Mouse (Mus musculus) brown adipose tissue, adult 24 weeks (tissue): Measurements from ENCODE around the gene Ltk. TPM values are rescaled to one million over a fixed set of nuclear protein-coding genes. Genes with fewer than 3 reads are reported as not detected.

Experiments
- H3K27ac ChIP-seq: fragments of 200-500 bp; replicated peaks from 2 replicates; pipeline ENCODE4 v1.5.1; 2012; ENCODE audit warnings: low read depth, mild to moderate bottlenecking, low read length
- H3K4me1 ChIP-seq: fragments of 200-500 bp; 2 replicates; pipeline ENCODE4 v1.6.1; 2012; ENCODE audit warnings: low read length, mixed read lengths; ENCODE audit not compliant: control insufficient read depth, insufficient read depth, insufficient read length
- H3K4me3 ChIP-seq: fragments of 200-500 bp; 2 replicates; pipeline ENCODE4 v1.5.1; 2012; ENCODE audit warnings: low read depth, mild to moderate bottlenecking, low read length, moderate library complexity; ENCODE audit not compliant: insufficient read depth
- polyA plus RNA-seq: library from polyadenylated mRNA; stranded (reverse); fragments of >200 nt; gene quantifications from 2 replicates; pipeline ENCODE4 v1.2.4, GENCODE M21; 2012; ENCODE audit not compliant: missing spikeins, insufficient read depth, insufficient read length

Ltk gene
- polyA plus RNA-seq, 1 experiment: not detected

DNA sequence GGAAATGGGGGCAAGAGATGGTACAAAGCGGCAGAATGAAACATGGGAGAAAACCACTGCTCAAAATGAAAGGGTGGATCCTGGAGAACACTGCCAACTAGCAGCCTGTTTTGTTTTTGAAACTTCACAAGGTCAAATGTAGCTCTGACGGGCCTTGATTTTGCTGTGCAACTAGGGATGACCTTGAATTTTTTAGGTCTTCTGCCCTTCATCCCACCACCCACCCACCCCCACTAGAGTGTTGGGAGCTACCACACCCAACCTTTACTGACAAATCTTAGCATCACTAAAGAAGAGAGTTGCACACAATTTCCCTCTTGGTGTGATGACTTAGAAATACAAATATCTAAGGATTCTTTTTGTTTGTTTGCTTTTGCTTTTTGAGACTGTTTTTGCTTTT lies 29.8 kb upstream of the Ltk start:
- H3K4me3 ChIP-seq: no peak overlapping the region
- no peaks in the 10 kb centered on the region for H3K4me1 ChIP-seq
- H3K27ac ChIP-seq: no peak overlapping the region

DNA sequence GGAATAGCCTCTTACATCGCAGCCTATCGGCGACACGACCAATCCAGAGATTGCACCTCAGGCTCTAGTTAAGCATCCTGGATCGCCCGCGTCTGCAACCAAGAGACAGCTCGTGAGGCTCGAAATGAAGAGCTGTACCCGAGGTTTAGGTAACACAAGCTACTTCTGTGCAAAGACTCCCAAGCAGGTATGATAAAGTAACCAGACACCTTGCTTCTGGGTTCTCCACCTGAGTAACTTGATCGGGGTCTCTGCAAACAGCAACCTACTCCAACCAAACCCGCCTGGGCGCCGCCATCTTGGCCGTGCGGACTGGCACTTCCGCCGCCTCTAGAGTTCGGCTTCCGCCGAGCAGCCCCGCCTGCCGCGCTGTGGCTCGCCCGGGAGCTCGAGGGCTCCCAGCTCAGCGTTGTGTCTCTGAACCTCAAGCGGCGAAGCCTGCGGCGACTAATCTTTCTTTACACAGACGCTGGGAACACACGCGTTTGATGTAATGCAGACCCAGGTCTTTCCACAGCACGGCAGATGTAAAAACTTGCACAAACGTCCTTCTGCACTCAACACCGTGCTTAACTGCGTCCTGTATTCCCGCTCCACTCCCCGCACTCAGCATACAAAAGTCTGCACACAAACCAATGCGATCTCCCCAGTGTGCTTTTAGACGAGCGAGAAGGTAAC lies 27.1 kb upstream of the Ltk start, which contains the start of gene Rpap1:
Rpap1 (minus strand) TSS at position 332 of the 678 bp plus-strand sequence.
- Histone ChIP-seq H3K27ac (0 out of 2 replicates have a peak within 1 kb of the TSS, but pooled peaks have one; percentile 19), H3K4me3 (peak within 1 kb of the TSS; percentile 69), H3K4me1 (no peaks in the 10 kb centered on the region)

DNA sequence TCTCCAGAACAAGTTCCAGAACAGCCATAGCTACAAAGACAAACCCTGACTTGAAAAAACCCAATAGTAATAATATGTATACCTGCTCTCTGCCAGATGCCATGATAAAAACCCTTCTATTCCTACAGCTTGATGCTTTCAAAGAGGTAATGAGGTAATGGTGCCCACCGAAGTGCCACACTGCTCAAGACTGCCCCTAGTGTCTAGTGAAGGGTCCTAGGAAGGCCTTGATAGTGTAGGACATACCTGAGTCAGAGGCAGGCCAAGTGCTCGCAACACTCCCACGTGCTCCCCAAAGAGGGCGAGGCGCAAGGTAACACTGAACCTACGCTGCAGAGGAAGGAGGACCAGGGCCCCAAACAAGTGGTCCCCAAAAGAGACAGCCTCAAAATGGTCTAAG lies 7.0 kb upstream of the Ltk start:
- Histone ChIP-seq H3K4me1 (no peaks in the 10 kb centered on the region), H3K4me3 (no peak overlapping the region), H3K27ac (no peak overlapping the region)

DNA sequence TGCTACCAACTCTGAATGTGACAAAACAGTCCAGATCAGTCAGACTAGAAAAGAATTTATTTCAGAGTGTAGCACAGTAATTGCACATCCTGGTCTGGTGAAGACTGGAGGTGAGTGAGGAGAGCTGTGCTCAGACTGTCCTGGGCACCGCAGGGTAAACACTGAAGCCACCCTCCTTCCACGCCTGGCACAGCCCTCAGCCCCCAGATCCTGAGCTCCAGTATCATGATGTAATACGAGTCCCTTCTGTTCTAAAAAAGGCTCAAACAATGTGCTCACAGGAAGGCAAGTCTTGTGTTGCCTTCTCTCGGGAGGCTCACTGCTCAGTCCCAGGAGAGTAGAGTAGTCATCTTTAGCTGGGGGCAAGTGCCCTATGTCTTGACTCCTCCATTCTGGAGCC lies 3.7 kb upstream of the Ltk start:
- Histone ChIP-seq H3K4me1 (no peaks in the 10 kb centered on the region), H3K4me3 (no peak overlapping the region), H3K27ac (no peak overlapping the region)

DNA sequence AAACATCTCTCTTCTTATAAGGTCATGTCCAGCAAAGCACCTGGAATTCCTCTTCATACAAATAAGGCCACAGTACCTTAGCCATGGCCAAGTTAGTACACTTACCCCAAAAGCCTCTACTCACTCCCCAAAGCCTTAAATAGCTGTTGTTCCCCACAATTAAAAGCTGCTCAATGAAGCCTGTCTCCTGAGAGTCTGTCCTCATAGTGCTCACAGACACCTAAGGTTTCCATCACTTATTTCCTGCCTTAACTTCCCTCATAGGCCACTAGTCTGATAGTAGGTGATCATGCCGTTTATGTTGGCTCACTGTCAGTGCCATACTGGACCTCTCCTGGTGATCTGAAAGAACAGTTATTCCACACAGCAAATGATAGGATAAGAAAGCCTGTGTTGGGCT lies 2.0 kb upstream of the Ltk start:
- H3K27ac ChIP-seq: no peak overlapping the region
- H3K4me1 ChIP-seq: no peaks in the 10 kb centered on the region
- H3K4me3 ChIP-seq: no peak overlapping the region

DNA sequence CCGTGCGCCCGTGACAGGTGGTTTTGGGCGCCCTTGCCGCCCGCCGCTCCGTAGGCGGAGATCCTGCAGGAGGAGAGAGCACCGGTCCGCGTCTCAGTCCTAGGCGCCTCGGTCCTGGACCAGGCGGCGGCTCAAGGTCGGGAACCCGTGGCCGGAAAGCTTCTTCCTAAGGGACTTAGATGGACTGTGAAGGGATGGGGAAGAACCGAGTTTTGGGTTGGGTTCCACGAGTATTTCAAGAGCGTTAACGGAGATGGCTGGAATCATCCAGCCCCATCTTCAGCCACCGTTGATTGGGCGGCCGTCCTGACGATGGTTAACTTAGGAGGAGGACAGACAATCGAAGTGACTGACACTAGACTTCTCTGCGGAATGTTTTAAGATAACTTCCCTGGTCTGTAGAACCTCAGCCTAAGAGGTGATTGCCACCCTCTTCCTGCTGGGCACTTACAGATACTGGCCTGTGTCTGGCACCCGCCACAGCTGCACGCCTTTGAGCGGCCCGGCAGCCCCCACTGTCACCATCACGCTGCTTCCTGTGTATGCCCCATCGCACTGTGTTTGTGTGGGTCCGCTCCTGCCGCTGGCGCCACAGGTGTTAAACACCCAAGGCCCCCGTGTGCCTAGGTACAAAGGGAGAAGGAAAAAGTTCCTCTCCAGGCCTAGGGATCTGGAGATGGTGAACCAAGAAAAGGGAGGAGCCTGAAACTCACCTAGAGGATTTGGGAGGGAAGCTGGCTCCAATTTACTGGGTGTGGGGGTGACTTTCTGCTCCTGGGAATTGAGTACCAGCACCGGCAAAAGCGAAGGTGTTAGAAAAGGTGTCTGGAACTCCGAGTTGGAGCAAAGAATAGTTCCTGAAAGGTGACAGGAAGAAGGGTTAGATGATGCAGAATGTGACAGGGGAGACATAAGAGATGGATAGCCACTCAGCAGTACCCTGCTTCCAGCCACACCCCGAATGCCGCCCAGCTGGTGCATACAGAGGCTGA lies 1.1 kb downstream of the Ltk start:
- Histone ChIP-seq H3K4me3 (peak overlapping the region; percentile 58), H3K27ac (no peak overlapping the region), H3K4me1 (no peaks in the 10 kb centered on the region)

DNA sequence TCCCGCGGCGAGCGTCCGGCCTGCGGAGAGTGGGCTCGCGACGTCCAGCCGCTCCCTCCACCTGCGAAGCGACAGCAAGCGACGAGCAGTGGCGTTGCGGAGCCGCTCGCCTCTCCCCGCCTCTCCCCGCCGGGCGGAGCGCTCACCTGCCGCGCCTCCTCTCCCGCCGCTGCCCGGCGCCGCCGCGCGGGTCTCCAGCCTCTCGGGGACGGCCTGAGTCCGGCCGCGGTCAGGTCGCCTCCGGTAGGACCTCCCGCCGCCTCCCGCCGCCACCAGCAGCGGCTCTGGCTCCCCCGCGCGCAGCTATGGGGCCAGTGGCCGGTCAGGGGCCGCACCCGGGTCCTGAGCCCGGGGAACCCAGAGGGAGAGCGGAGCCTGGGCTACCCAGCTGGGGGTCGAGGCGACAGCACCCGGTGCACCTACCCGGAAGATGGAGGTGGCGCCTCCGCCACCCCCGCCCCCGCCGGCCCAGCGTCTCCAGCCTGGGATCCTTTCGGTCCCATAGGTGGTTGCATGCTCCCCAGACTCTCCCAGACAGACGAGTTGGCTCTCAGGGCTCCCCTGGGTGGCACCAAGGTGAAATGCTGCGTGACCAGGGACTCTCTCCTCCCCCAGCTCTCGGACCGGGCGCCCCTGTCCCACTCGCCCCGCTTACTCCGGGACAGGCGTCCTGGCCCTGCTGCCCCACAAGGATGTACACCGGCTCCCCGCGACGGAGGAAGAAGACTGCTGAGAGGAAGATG lies 2.0 kb downstream of the Ltk start:
- H3K4me1 ChIP-seq: no peaks in the 10 kb centered on the region
- peak overlapping the region; percentile 58 for H3K4me3 ChIP-seq
- H3K27ac ChIP-seq: no peak overlapping the region

DNA sequence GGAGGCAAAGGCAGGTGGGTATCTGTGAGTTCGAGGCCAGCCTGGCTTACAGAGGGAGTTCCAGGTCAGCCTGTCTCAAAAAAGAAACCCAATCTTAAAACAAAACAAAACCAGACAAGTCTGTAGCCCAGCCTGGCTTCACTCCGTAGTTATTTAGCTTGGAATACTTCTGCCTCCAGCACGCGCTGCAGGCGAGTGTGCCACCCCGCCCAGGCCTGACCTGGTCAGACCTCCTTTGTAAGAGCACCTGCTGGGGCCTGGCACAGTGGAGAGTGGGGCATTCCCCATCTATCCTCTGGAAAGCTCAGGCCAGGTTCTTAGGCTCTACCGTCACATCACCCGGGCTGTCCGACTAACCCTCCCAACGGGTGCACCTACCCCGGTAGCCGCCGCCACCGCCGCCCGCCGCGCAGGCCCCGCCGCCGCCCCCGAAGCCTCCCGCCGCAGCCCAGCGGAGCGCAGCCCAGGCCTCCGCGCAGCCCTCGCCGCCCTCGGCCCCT lies 2.6 kb downstream of the Ltk start:
- Histone ChIP-seq H3K27ac (no peak overlapping the region), H3K4me1 (no peaks in the 10 kb centered on the region), H3K4me3 (peak overlapping the region; percentile 58)

DNA sequence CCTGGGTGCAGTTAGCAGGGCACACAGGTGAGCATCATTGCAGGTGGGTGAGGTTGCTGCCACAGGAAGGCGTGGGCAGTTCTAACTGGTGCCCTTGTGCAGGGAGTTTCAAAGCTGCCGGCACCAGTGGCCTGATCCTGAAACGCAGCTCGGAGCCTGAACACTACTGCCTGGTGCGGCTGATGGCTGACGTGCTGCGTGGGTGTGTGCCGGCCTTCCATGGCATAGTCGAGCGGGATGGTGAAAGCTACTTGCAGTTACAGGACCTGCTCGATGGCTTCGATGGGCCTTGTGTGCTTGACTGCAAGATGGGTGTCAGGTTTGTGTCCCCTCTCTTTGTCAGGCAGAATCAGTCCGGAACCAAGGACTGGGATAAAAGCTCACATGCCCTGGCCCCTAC lies 11.0 kb downstream of the Ltk start:
- Histone ChIP-seq H3K27ac (no peak overlapping the region), H3K4me1 (peaks cover 5% of the 10 kb centered on the region; the same call in 1 of the 2 replicates), H3K4me3 (no peak overlapping the region)

DNA sequence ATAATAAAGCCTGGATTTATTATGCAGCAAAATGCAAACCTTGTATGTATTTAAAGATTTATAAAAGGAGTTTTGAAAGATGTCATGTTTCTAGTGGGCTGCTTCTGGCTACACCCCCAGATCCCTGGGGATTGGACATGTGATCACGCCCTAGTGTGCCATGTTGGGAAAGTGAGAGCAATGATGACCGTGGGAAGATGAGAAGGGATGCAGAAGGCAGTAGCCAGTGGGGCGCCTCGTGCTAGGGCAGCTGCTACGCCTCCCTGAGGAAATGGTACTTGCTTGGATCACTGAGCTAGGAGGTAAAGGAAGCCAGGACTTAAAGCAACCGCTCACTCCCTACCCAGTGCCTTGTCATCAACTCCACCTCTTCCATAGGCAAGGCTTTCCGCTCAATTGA lies 12.7 kb downstream of the Ltk start:
- no peak overlapping the region for H3K27ac ChIP-seq
- H3K4me3 ChIP-seq: no peak overlapping the region
- H3K4me1 ChIP-seq: peaks cover 16% of the 10 kb centered on the region; the same call in 1 of the 2 replicates

DNA sequence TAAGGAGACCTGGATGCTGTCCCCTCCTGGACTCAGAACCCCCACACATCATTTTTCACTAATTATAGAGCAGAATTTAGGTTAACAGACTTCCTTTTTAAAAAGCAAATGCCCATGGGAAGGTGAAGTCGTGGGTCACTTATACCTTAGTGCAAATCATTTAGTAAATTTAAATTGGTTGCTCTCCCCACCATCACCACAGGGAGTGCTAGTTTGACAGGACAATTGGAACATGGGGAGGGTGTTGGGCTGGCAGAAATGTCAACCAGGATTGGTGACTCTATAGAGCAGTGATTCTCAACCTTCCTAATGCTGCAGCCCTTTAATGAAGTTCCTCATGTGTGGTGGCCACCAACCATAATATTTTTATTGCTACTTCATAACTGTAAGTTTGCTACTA lies 14.9 kb downstream of the Ltk start:
- H3K27ac ChIP-seq: no peak overlapping the region
- no peak overlapping the region for H3K4me3 ChIP-seq
- H3K4me1 ChIP-seq: peaks cover 19% of the 10 kb centered on the region; the same call in 1 of the 2 replicates

DNA sequence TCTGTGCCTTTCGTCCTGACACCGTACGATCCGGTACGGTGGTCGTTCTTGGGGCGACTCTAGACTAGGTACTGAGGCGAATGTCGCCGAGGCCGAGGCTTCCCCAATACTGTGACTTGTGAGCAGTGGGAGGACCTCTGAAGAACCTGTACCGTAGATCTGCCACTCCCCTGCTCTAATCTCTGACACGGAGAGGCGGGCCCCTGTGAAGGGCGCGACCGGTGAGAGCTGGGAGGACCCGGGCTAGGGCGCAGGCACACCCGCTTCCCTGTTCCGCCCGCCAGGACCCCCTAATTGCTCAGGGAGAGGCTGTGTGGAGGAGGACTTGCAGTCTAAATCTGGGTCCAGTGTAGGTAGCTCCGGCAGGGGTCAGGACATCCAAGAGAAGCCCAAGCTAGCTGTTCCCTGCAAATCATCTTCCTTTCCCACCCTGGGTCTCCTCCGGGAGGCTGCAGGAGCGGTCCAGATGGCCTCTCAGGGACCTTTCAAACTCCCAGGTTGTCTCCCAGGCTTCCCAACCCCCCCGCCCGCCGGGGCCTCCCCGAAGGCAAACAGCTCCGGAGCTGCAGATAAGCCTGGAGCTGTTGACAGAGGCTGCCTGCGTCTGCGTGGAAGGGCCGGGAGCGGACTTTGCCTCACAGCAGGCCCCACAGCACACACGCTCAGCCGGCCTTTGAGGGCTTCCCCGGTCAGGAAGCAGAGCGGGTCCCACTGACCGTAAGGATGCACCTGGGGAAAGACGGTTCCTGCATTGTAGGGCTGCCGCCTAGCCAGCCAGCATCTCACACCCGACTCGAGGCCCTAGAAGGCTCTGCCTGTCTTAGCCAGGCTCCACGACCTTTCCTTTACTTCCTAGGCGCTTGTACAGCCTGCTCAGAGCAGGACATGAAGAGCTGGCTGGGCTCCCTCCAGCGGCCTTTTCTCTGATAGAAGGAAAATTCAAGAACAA lies 15.8 kb downstream of the Ltk start:
- Histone ChIP-seq H3K4me1 (peaks cover 19% of the 10 kb centered on the region; the same call in 1 of the 2 replicates), H3K27ac (no peak overlapping the region), H3K4me3 (peak overlapping the region; percentile 21)

DNA sequence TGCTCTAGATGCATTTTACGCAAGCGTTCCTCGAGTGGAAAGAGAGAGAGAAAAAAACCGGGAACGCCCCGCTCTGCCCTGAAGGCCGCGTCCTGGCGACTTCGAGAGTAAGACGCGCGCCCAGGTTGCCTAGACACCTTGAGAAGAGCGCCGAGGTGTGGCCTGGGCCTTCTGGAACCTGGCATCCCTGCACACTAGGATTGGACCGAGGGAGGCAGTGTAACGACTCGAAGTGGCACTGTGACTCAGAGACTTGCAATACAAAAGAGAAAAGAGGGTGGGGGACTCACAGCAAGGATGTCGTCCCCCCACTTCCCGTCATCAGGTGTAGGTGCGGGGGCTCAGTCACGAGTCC lies 16.4 kb downstream of the Ltk start:
- H3K4me3 ChIP-seq: peak overlapping the region; percentile 76
- H3K4me1 ChIP-seq: peaks cover 19% of the 10 kb centered on the region; the same call in 1 of the 2 replicates
- no peak overlapping the region for H3K27ac ChIP-seq
